Mouse (Mus musculus): Measurements from ENCODE around the gene Ephb2.

The Ephb2 gene

GRCm38 (mm10) chr4:136757096-136757495, 78.7 kb downstream of the Ephb2 start:
- DNase-seq = no peak

DNA sequence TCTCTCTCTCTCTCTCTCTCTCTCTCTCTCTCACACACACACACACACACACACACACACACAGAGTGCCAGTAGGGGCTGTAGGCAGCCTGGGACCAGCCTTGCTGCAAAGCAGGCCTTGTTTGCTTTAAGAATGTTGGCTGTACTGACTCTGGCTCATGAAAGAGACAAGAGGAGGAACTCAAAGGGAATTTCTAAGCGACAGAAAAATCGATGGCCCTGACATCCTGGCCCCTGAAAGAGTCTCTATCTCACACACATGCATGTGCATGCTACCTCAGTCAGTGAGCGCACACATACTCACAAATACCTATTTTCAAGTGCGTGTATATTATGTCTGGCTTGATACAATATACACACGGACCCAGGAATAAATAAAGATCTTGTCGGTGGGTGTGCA, 79.3 kb downstream of the Ephb2 start:
- DNase-seq = no peak

GRCm38 (mm10) chr4:136755364-136755811, 80.4 kb downstream of the Ephb2 start:
- DNase-seq = peak; percentile 58

- DNase-seq = no peak
Observed at GRCm38 (mm10) chr4:136754256-136754655, 81.5 kb downstream of the Ephb2 start.

DNA sequence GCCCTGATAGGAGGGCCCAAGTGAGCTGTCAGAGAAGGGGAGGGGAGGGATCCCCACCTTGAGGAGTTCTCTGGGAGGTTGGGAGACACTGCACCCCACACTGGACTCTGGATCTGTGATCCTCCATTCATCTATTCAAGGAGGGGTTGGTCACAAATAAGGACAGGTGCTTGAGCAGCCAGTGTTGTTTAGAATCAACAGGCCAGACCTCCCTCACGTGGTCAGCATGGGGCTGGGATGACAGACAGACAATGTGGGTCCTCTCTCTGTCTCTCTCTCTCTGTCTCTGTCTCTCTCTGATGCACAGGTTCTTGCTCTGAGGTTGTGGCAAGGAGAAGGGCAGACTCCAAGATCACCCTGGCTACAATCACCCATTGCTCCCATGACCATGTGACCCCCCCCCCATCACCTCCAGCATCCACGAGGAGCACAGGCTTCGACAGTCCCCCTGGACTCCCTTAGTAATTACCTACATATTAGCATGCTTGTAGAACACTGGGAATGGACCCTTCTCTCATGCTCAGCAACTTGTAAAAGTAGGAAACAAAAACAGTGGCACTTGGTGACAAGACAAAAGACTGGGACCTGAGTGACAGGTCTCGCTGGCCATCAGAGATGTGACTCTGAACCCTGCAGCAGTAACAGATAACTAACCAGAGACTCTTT, 84.3 kb downstream of the Ephb2 start:
- no peak for DNase-seq

DNA sequence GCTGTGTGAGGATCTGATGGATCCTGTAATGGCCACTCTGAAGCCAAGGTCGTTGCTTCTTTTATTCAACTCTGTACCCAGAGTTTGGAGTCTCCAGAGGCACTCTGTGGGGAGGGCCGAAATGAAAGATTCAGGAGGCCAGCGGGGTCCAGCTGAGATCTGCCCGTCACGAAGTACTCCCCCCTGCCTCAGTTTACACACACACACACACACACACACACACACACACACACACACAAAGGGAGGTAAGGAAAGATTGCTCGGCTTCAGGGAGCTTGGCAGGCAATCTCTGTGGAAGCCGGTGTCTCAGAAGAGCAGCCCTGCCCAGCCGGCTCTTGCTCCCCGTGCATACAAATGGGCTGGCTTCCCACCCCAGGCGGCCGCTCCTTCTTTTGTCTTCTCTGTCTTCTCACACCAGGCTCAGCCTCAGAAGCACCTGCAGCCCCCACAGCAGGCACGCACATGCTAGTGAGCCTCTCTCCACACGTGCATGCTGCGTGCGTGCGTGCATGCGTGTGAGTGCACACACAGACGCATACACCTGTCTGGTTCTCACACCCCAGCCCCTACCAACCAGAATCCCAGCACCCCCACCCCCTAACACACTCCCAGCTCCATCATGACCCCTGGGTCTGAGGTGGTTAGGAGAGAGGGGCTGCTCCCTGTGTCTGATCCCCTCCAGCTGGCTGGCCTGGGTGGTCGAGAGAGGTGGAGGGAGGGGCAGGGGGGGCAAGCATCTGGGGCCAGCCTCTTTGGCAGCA, 85.0 kb downstream of the Ephb2 start:
- no peak for DNase-seq

GRCm38 (mm10) chr4:136749851-136750577, 85.8 kb downstream of the Ephb2 start:
- DNase-seq = peak; percentile 56

DNA sequence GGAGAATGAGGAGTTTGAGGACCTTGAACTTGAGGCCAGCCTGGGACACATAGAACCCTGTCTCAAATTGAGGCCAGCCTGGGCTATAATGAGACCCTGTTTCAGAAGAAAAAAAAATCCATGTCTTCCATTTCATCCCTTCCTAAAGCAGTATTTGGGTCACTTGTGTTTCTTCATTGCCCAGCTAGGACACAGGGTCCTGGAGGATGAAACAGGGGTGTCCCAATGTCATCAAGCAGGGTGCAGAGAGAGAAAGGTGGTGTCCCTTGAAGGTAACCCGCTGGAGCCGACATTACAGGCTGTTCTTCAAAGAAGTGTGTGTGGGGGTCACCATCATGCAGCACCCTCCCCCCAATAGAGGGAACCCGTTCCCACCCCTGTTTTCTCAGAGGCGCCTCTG, 86.4 kb downstream of the Ephb2 start:
- no peak for DNase-seq

DNA sequence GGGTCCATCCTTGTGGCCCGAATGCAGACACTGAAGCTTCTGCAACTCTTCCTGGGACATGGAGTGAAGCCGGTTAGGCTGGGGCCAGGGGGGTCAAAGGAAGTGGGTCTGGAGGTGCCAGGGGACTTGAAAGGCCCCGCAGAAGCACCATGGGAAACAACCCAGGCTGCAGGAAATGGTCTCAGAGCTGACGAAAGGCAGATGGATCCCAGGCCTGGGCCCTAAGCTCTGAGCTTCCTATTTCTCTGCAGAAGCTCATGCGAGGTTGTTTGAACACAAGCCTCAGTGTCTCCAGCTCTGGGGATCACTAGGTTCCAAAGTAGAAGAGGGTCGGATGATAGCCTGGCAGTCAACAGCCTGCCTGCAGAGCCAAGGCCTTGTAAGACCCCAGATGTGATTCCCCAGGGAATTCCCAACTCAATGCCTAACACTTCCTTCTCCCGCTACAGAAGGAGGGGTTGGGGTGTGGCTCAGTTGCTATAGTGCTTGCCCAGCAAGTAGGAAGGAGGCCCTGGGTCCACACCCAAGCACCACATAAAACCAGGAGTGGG, 86.9 kb downstream of the Ephb2 start:
- no peak for DNase-seq

DNA sequence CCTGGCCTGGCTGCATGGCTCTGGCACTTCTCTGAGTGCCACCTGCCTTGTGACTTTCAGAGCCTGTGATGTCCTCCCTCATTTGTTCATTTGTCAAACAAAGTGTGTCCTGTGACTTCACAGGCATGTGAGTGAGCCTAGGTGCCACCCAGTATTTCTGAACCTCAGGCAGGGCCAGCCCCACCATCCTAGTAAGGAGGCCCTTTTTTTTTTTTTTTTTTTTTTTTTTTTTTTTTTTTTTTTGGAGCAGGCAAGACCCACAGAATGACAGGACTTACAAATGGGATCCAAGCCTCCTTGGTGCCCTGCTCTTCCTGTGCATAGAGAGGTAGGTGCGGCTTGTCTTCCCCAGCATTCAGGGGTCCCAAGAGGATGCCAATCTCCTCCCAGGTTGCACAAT, 89.3 kb downstream of the Ephb2 start:
- no peak for DNase-seq

GRCm38 (mm10) chr4:136742677-136743076, 93.1 kb downstream of the Ephb2 start:
- no peak for DNase-seq

GRCm38 (mm10) chr4:136741840-136742239, 93.9 kb downstream of the Ephb2 start:
- DNase-seq = peak; percentile 91

DNA sequence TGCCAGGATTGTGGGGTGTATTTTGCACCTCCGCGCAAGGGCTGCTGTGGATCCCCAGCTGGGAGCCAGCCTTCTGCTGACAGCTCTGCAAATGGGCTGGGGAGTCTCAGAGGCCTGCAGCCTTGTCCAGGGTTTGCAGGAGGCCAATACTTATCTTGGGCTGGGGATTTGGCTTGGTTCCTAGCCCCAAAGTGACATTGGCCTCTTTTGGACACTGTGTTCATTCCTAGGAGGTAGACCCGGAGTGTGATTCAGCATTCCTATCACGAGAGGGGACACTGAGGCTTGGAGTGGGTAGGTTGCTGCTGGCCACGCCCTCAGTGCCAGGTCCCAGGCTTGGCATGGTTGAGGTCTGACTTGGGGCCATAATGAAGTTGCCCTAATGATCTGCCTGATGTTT, 94.8 kb downstream of the Ephb2 start:
- no peak for DNase-seq

DNA sequence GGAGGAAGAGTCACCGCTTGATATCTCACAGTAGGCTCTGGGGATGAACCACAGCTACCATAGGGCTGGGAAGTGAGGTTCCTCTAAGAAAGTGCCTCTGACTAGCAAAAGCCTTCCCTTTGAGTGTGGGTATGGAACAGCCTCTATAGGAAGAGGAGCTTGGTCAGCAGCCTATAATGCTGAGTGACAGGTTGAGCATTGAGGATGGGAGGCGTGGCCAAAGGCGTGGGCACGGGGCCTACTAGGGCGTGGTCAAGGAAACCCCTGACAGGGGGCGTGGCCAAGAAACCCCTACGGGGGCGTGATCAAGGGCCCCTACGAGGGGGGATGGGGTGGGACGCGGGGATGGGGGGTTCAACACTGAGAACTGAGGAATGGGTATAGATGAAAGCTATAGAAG, 96.6 kb downstream of the Ephb2 start:
- no peak for DNase-seq

- no peak for DNase-seq
Observed at GRCm38 (mm10) chr4:136738291-136738690, 97.5 kb downstream of the Ephb2 start.

DNA sequence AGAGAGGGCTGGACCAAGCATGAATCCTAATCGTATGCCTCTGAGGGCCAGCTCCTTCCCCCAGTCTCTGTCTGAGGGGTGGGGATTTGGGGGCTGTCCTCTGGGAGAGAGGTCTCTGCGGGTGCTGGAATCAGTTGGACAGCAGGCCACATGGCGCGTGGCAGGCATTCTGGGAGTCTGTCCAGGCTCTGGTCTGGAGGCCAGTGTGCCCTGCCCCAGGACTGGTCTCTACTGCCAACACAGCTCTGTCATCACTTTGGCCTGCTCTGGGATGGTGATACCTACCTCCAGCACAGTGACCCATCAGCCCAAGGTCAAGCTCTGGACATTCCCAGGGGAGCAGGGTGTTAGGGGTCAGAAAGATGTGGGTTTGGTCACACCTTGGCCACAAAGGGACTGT, 99.9 kb downstream of the Ephb2 start:
- no peak for DNase-seq

- no peak for DNase-seq
Observed at GRCm38 (mm10) chr4:136734210-136734803, 101.5 kb downstream of the Ephb2 start.

DNA sequence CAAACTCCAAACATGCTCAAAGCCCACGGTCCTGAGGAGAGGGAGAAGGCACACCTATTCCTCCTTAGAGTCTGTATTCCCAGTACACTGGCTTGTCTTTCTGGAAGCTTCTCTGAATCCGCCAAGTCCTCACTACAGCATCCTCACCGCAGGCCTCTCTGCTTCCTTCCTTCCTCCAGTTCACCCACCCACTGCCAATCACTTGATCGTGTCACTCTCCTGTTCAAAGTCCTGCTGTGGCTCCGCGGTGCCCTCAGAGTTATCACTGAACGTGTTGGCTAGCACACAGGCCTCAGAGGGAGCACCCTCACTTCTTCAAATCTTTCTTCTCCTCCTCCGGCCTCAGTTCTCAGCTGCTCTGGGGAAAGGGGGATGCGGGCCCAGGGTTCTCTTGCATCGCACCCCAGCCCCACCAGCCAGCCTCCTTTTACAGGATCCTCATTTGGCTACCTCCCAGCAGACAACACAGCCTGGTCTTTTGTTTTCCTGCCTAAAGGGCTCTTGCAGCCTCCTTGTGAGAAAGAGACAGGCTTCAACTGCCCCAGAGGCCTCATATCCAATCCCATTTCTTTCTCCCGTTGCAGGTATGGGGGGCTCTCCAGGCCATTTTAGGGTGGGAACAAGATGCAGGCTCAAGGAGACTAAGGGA, 102.4 kb downstream of the Ephb2 start:
- no peak for DNase-seq

DNA sequence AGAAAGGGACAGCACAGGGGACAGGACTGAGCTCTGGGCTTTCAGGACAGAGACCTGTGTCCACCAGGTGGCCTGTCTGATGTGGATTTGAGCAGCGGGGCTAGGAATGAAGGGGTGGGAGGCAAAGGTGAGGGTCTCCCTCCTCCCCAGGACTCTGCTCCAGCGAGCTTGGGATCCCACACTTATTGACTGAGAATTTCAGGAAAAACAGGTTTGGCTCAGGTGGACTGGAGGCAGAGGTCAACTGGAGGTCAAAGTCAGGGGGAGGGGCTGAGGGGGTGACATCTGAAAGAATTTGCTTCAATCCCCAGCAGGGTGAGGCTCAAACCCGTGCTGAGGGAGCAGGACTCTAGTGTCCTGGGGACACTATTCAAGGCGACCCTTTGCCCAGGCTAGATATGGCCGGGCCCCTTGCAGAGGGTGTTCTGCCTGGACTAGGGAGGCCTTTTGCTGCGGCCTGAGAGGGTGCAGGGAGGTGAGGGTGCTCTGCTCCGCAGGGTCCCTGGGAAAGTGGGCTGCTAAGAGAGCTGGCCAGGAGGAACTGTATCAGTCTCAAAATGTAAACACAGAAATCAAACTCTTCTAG, 103.2 kb downstream of the Ephb2 start:
- DNase-seq = no peak

- DNase-seq = no peak
Observed at GRCm38 (mm10) chr4:136731761-136732160, 104.0 kb downstream of the Ephb2 start.

GRCm38 (mm10) chr4:136731008-136731609, 104.7 kb downstream of the Ephb2 start:
- DNase-seq = no peak

DNA sequence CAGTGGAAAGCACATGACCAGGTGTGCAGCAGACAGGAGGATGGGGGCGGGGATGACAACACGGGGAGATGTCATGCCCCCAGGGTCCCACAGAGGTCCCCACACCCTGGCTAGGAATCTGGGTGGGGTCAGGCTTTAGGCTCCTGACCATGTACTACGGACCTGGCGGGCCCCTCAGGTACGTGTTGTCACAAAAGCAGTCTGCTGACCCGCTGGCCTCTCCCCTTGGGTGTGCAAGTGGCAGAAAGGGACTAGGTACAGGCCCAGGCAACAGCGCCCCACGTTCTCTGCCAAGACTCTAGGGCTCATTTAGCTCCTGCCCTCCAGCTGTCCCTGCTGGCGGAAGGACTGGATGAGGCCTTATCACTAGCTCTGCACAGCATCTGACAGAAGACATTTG, 105.3 kb downstream of the Ephb2 start:
- no peak for DNase-seq

Measured in right cerebral cortex, postnatal 25 days (tissue).